Mouse (Mus musculus) midbrain, embryonic 14.5 days (tissue): ENCODE results near the gene Mief2. TPM values are rescaled to one million over a fixed set of nuclear protein-coding genes. Genes with fewer than 3 reads are reported as not detected.

Experiments used
- ATAC-seq: fragments of 200-750 bp; cut with Nextera tagmentation; 2 replicates; pipeline ENCODE4 v1.8.0; 2017; ENCODE audit warnings: moderate number of reproducible peaks, moderate library complexity; ENCODE audit not compliant: low FRiP score, low TSS enrichment
- DNase-seq: peaks from one replicate; pipeline ENCODE4 v3.0.0-alpha.2; 2015
- H3K27ac ChIP-seq: fragments of 300-500 bp; sonication (generic); replicated peaks from 2 replicates; pipeline ENCODE4 v1.5.1; 2014; ENCODE audit warnings: mild to moderate bottlenecking, low read depth, low read length, moderate library complexity
- H3K27me3 ChIP-seq: fragments of 300-500 bp; sonication (generic); 2 replicates; pipeline ENCODE4 v1.6.1; 2014; ENCODE audit warnings: low read length, control low read depth, mixed read lengths; ENCODE audit not compliant: control insufficient read depth, insufficient read depth
- H3K36me3 ChIP-seq: fragments of 300-500 bp; sonication (generic); 2 replicates; pipeline ENCODE4 v1.6.1; 2014; ENCODE audit warnings: low read length, control low read depth; ENCODE audit not compliant: control insufficient read depth, insufficient read depth
- H3K4me1 ChIP-seq: fragments of 300-500 bp; sonication (generic); 2 replicates; pipeline ENCODE4 v1.6.1; 2014; ENCODE audit warnings: mild to moderate bottlenecking, antibody characterized with exemption, low read length, control low read depth; ENCODE audit not compliant: control insufficient read depth, insufficient read depth
- H3K4me2 ChIP-seq: fragments of 300-500 bp; sonication (generic); 2 replicates; pipeline ENCODE4 v1.6.1; 2014; ENCODE audit warnings: mild to moderate bottlenecking, low read length, moderate library complexity
- H3K4me3 ChIP-seq: fragments of 300-500 bp; sonication (generic); replicated peaks from 2 replicates; pipeline ENCODE4 v1.5.1; 2014; ENCODE audit warnings: low read depth, low read length
- H3K9ac ChIP-seq: fragments of 300-500 bp; sonication (generic); replicated peaks from 2 replicates; pipeline ENCODE4 v1.6.1; 2014; ENCODE audit warnings: mild to moderate bottlenecking, low read length, moderate library complexity
- H3K9me3 ChIP-seq: fragments of 300-500 bp; sonication (generic); 2 replicates; pipeline ENCODE4 v1.6.1; 2016; ENCODE audit warnings: low read length, control low read depth, mixed read lengths; ENCODE audit not compliant: control insufficient read depth
- WGBS: fragments of 180-500 bp; shearing (Covaris S2); extraction: QIAGEN DNeasy Blood & Tissue Kit; methylation state at CpG from one replicate; pipeline ENCODE4 v1.1.7; 2014; 5-methylcytosine and 5-hydroxymethylcytosine counted together
- polyA plus RNA-seq: library from polyadenylated mRNA; unstranded; fragments of >200 nt; fragmentation: Nextera tagmentation; extraction: Ambion mirVana; gene quantifications from 2 replicates; pipeline ENCODE4 v1.2.1, GENCODE M21; 2014

Mief2 gene
- polyA plus RNA-seq, 1 experiment from 2014 or later, result 20.4 TPM

DNA sequence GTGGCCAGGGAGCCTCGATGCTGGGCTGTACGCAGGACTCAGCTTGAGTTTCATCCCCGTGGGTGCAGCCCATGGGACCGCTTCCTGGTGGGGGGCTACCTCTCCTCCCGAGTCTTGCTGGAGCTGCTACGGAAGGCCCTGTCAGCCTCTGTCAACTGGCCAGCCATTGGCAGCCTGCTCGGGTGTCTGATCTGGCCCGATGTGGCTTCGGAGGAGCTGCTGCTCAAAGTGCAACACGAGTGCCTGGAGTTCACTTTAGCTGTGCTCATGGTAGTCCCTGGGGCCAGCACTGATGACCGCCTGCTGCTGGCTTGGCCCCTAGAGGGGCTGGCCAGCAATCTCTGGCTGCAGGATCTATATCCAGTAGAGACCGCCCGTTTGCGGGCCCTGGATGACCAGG, 3.1 kb downstream of the Mief2 start:
- peaks cover 28% of the 10 kb centered on the region for H3K36me3 ChIP-seq
- WGBS, result 95% methylated on average over 14 of the region's 14 CpGs
- H3K9me3 ChIP-seq, result no peaks in the 10 kb centered on the region
- peaks cover 18% of the 10 kb centered on the region; the same call in 1 of the 2 replicates for H3K4me1 ChIP-seq
- H3K27me3 ChIP-seq, result no peaks in the 10 kb centered on the region
- H3K4me2 ChIP-seq, result no peak overlapping the region
- H3K27ac ChIP-seq, result no peak overlapping the region
- H3K9ac ChIP-seq, result no peak overlapping the region
- no peak for DNase-seq
- ATAC-seq, result no peak
- H3K4me3 ChIP-seq, result no peak overlapping the region

DNA sequence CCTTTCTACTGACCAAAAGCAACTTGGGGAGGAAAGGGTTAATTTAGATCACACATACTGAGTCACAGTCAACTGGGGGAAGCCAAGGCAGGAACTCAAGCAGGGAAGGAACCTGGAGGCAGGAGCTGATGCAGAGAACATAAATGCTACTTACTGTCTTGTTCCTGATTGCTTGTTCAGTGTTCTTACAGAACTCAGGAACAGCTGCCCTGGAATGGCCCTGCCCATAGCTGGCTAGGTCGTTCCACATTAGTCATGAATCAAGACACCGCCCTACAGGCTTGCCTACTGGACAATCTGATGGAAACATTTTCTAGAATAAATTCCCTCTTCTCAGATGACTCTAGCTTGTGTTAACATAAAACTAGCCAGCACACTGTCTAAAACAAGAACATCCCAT, 6.0 kb downstream of the Mief2 start:
- H3K4me2 ChIP-seq, result no peak overlapping the region
- DNase-seq (no peak), ATAC-seq (no peak)
- H3K27me3 ChIP-seq, result no peaks in the 10 kb centered on the region
- WGBS, result 91% methylated on average over 2 of the region's 2 CpGs
- H3K4me3 ChIP-seq, result no peak overlapping the region
- H3K36me3 ChIP-seq, result peaks cover 28% of the 10 kb centered on the region
- no peaks in the 10 kb centered on the region for H3K9me3 ChIP-seq
- peaks cover 1% of the 10 kb centered on the region; the same call in 1 of the 2 replicates for H3K4me1 ChIP-seq
- no peak overlapping the region for H3K27ac ChIP-seq
- no peak overlapping the region for H3K9ac ChIP-seq

GRCm38 (mm10) chr11:60735191-60735590, 7.0 kb downstream of the Mief2 start:
- H3K36me3 ChIP-seq, result peaks cover 36% of the 10 kb centered on the region
- H3K27ac ChIP-seq, result no peak overlapping the region
- H3K4me3 ChIP-seq, result no peak overlapping the region
- no peak overlapping the region for H3K4me2 ChIP-seq
- no peak for ATAC-seq
- WGBS, result 76% methylated on average over 5 of the region's 5 CpGs
- H3K4me1 ChIP-seq, result no peaks in the 10 kb centered on the region
- no peaks in the 10 kb centered on the region for H3K27me3 ChIP-seq
- DNase-seq, result no peak
- no peak overlapping the region for H3K9ac ChIP-seq
- no peaks in the 10 kb centered on the region for H3K9me3 ChIP-seq

DNA sequence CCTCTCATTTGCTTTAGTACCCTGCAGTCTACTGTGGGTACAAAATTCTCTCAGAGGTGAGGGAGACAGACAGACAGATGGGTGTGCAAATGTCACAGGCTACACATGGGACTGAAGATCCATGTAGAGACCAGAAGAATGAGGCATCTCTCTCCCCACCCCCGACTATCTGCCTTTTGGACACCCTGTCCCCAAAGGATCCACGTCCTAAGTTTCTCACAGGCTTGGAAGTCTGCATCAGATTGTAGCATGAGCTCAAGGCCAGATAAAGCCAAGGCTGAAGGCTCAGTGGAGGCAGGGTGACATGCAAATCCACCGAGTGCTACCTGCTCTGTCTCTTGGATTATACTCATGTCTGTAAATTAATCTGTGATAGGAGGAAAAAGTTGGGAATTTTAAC, 8.3 kb downstream of the Mief2 start:
- Histone ChIP-seq H3K9ac (no peak overlapping the region), H3K27ac (no peak overlapping the region), H3K9me3 (no peaks in the 10 kb centered on the region), H3K4me1 (no peaks in the 10 kb centered on the region), H3K4me2 (no peak overlapping the region), H3K36me3 (peaks cover 38% of the 10 kb centered on the region), H3K4me3 (no peak overlapping the region), H3K27me3 (no peaks in the 10 kb centered on the region)
- no peak for DNase-seq
- no peak for ATAC-seq
- 88% methylated on average over 3 of the region's 3 CpGs for WGBS

DNA sequence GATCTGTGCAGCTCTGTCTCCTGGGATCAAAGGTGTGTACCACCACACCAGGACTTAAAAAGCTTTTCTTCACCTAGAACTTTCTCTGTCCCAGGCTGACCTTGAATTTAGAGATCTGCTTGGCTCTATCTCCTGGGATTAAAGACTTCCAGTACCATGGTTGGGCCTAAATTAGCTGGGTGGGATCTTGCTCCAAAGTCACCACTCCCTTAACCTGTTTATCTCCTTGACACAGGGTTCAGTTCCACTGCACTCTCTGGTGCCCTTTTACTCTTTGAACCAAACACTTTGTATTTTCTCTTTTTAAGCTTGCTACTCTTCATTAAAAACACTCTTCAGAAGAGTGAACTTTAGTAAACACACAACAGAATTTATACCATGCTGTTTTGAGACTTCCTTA, 9.3 kb downstream of the Mief2 start:
- ATAC-seq (no peak), DNase-seq (no peak)
- H3K9ac ChIP-seq, result no peak overlapping the region
- peaks cover 41% of the 10 kb centered on the region for H3K36me3 ChIP-seq
- no peaks in the 10 kb centered on the region for H3K27me3 ChIP-seq
- no peak overlapping the region for H3K4me2 ChIP-seq
- no peak overlapping the region for H3K27ac ChIP-seq
- H3K4me1 ChIP-seq, result no peaks in the 10 kb centered on the region
- H3K9me3 ChIP-seq, result no peaks in the 10 kb centered on the region
- no peak overlapping the region for H3K4me3 ChIP-seq

DNA sequence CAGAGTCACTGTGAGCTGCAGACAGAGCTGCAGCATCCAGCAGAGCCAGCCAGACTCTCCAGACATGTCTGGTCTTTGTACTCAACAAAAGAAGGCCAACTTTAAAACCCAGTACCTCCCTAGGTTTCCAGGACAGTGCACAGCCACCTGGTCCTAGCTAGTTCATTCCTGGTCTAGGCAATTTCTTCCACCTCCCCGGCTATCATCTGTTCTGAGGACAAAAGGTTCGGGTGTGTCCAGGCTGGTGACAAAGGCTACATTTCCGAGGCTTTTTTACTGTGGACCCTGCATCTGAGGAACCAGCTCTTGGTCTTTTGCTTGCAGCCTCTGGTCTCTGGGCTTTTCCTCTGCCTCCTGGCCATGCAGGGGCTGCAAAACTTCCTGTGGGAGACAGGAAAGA, 12.1 kb downstream of the Mief2 start:
- Histone ChIP-seq H3K9me3 (no peaks in the 10 kb centered on the region), H3K4me3 (no peak overlapping the region), H3K9ac (no peak overlapping the region), H3K4me1 (no peaks in the 10 kb centered on the region), H3K27me3 (no peaks in the 10 kb centered on the region), H3K36me3 (peaks cover 60% of the 10 kb centered on the region), H3K4me2 (no peak overlapping the region), H3K27ac (no peak overlapping the region)
- 80% methylated on average over 3 of the region's 3 CpGs for WGBS
- no peak for DNase-seq
- no peak for ATAC-seq

- Histone ChIP-seq H3K4me1 (no peaks in the 10 kb centered on the region), H3K9ac (no peak overlapping the region), H3K27me3 (no peaks in the 10 kb centered on the region), H3K9me3 (no peaks in the 10 kb centered on the region), H3K4me3 (no peak overlapping the region), H3K27ac (no peak overlapping the region), H3K4me2 (no peak overlapping the region), H3K36me3 (peaks cover 68% of the 10 kb centered on the region)
- DNase-seq (no peak), ATAC-seq (no peak)
- 97% methylated on average over 7 of the region's 7 CpGs for WGBS
Observed at GRCm38 (mm10) chr11:60755570-60755969, 27.4 kb downstream of the Mief2 start.

DNA sequence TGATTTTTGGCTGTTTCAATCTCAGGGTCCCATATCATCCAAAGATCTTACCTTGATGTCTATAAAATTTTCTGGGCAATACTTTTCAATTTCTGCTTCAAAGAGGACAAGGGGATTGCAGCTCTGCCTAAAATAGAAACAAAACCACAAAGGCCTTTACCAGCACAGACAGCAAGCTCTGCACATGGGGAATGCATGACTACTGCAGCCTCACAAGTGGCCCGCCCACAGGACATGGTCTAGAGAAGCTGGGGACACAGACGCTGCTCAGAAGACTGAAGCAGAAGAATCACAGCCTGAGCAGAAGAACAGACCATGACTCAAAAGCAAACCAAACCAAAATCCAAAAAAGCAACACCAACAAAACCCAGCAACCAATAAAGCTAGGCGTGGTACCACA, 33.5 kb downstream of the Mief2 start:
- Histone ChIP-seq H3K27ac (no peak overlapping the region), H3K4me2 (no peak overlapping the region), H3K36me3 (peaks cover 32% of the 10 kb centered on the region), H3K4me3 (no peak overlapping the region), H3K9ac (no peak overlapping the region), H3K27me3 (no peaks in the 10 kb centered on the region), H3K9me3 (no peaks in the 10 kb centered on the region), H3K4me1 (no peaks in the 10 kb centered on the region)
- DNase-seq (no peak), ATAC-seq (no peak)
- WGBS, result 93% methylated on average over 3 of the region's 3 CpGs

DNA sequence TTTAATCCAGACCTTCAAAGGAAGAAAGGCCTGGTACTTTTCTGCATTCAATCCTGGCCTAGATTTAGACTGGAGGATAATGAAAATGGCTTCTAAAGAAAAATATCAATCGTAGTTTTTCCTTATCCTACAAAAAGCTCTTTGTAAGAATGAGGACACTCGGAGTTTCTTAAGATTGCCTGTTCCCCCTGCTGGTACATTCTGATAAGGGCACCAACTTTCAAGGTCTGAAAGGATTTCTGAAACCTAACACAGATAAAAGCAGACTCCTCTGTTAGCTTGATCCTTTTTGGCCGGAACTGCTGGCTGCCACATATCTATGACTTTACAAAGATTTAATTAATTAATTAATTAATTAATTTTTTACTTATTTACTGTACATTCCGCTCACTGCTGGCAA, 38.8 kb downstream of the Mief2 start:
- 87% methylated on average over 4 of the region's 4 CpGs for WGBS
- Histone ChIP-seq H3K27ac (no peak overlapping the region), H3K36me3 (peaks cover 3% of the 10 kb centered on the region; the same call in 1 of the 2 replicates), H3K4me2 (no peak overlapping the region), H3K27me3 (no peaks in the 10 kb centered on the region), H3K9ac (no peak overlapping the region), H3K4me3 (no peak overlapping the region), H3K4me1 (no peaks in the 10 kb centered on the region), H3K9me3 (no peaks in the 10 kb centered on the region)
- no peak for ATAC-seq
- no peak for DNase-seq
